Comparison of ENCODE assay signal across 15 mouse cellular contexts in the genomic region with DNA sequence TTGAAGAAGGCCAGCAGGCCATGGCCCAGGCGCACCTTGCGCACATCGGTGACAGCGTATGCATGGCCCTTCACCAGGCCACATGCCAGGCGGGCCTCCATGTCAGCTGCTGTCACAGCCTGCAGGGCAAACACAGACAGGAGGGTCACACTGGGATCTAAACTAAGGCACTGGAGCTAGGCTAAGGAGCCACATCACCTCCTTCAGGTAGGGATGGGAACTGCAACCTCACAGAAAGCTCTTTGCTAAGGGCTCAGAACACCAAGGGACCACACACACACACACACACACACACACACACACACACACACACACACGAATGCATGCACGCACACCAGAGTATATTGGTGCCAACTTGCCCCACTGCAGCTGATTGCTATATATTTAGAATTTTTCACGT. TPM values are rescaled to one million over a fixed set of nuclear protein-coding genes. Genes with fewer than 3 reads are reported as not detected.
DNase-seq lines count a peak whose midpoint lies in the region; ATAC-seq and TF ChIP-seq lines count a peak whose summit lies in the region.
"Had no signal": no experiment of that assay in that cellular context is flagged by ENCODE, and none has a peak within 500 bp of the region (broad histone marks: within the 10 kb centered on the region; RNA-seq: fewer than 3 reads in every experiment).

No protein-coding gene starts in this region.

- no peaks in the 10 kb centered on the region for H3K4me1 ChIP-seq in kidney, postnatal 0 days (replicated peaks; ENCODE audit: insufficient read depth, low read length)
- no peaks in the 10 kb centered on the region for H3K4me1 ChIP-seq in testis, adult 2 months (ENCODE audit: control insufficient read depth, insufficient read depth, low read length)
- H3K4me1 ChIP-seq: embryonic facial prominence, embryonic 15.5 days; forebrain, embryonic 12.5 days; hindbrain, embryonic 13.5 days; lung, embryonic 15.5 days had no signal

- TF ChIP-seq POLR2A in testis, adult 2 months (IDR thresholded peaks at IDR 0.05; ENCODE audit: control insufficient read depth, low read depth, low read length), result no peak

- no peak for ATAC-seq in kidney, postnatal 0 days (replicated peaks; ENCODE audit: low FRiP score, low read depth)

- no peaks in the 10 kb centered on the region for H3K9me3 ChIP-seq in kidney, postnatal 0 days (replicated peaks; ENCODE audit: low read length)
- H3K9me3 ChIP-seq: embryonic facial prominence, embryonic 15.5 days; forebrain, embryonic 12.5 days; hindbrain, embryonic 13.5 days; lung, embryonic 15.5 days had no signal

- no peak overlapping the region for H3K4me3 ChIP-seq in kidney, postnatal 0 days (replicated peaks; ENCODE audit: low read depth, low read length)
- no peak overlapping the region for H3K4me3 ChIP-seq in testis, adult 2 months (ENCODE audit: control insufficient read depth, low read depth, low read length)
- H3K4me3 ChIP-seq: embryonic facial prominence, embryonic 15.5 days; forebrain, embryonic 12.5 days; hindbrain, embryonic 13.5 days; lung, embryonic 15.5 days had no signal

- no peak for DNase-seq in kidney, postnatal 0 days (ENCODE audit: low spot score)
- DNase-seq in kidney, adult 8-10 months, result no peak
- no peak for DNase-seq in testis, postnatal 14 days (ENCODE audit: low spot score)
- DNase-seq in ZHBTc4 (ENCODE audit: low read depth, low spot score), result peak; percentile 70
- no peak for DNase-seq in gastrocnemius, postnatal 4 days (ENCODE audit: low spot score in 2 of 2)
- DNase-seq in adrenal gland, postnatal 36 days, result no peak
- DNase-seq: adrenal gland, adult 2 months; cerebellum, adult 18-20 months; gastrocnemius, postnatal 36 days; kidney, adult 9 months had no signal

- no peak overlapping the region for H3K4me2 ChIP-seq in kidney, postnatal 0 days (ENCODE audit: low read length)
- H3K4me2 ChIP-seq: embryonic facial prominence, embryonic 15.5 days; forebrain, embryonic 12.5 days; hindbrain, embryonic 13.5 days; lung, embryonic 15.5 days had no signal

- no peak overlapping the region for H3K9ac ChIP-seq in kidney, postnatal 0 days (ENCODE audit: low read depth, low read length)
- H3K9ac ChIP-seq: embryonic facial prominence, embryonic 15.5 days; forebrain, embryonic 12.5 days; hindbrain, embryonic 13.5 days; lung, embryonic 15.5 days had no signal

- no peak overlapping the region for H3K27ac ChIP-seq in kidney, postnatal 0 days
- no peak overlapping the region for H3K27ac ChIP-seq in testis, adult 2 months (ENCODE audit: control insufficient read depth, insufficient read depth, low read depth, low read length)
- H3K27ac ChIP-seq: embryonic facial prominence, embryonic 15.5 days; forebrain, embryonic 12.5 days; hindbrain, embryonic 13.5 days; lung, embryonic 15.5 days had no signal

- WGBS in kidney, postnatal 0 days, result 91% methylated on average over 8 of the region's 8 CpGs

- peaks cover 3% of the 10 kb centered on the region; the same call in 1 of the 2 replicates for H3K36me3 ChIP-seq in kidney, postnatal 0 days (ENCODE audit: insufficient read depth, low read length)
- H3K36me3 ChIP-seq in testis, adult 2 months (ENCODE audit: control insufficient read depth, insufficient read depth, low read length), result no peaks in the 10 kb centered on the region
- H3K36me3 ChIP-seq: forebrain, embryonic 12.5 days; lung, embryonic 15.5 days had no signal

- no peaks in the 10 kb centered on the region for H3K27me3 ChIP-seq in kidney, postnatal 0 days (ENCODE audit: insufficient read depth, low read length)
- no peaks in the 10 kb centered on the region for H3K27me3 ChIP-seq in testis, adult 2 months (ENCODE audit: control insufficient read depth, insufficient read depth, low read length)
- H3K27me3 ChIP-seq: embryonic facial prominence, embryonic 15.5 days; forebrain, embryonic 12.5 days; hindbrain, embryonic 13.5 days; lung, embryonic 15.5 days had no signal

- TF ChIP-seq CTCF in kidney, postnatal 0 days (IDR thresholded peaks at IDR 0.05; ENCODE audit: low read depth), result peak; percentile 33; the same call in 1 of the 2 replicates
- TF ChIP-seq CTCF in testis, adult 2 months (IDR thresholded peaks at IDR 0.05; ENCODE audit: control insufficient read depth, insufficient read depth, insufficient replicate concordance, low read depth, low read length), result peak; percentile 27; the same call in 1 of the 2 replicates

RNA-seq across cellular contexts. Expression of a gene that starts 12.4 kb away (rescaled TPM):
- 7.6 and 8.7 TPM in 2 replicates for polyA plus RNA-seq in kidney, postnatal 0 days (2015; fragmentation: Nextera tagmentation; extraction: Ambion mirVana)
- polyA plus RNA-seq in testis, adult 2 months (2012; rRNA removed), result 98.0 and 110 TPM in 2 replicates
- total RNA-seq in gastrocnemius, postnatal 4 days (2021), result 1 to 10 TPM; 7.0 to 7.1 TPM
- 100 to 1,000 TPM; 102 to 124 TPM for total RNA-seq in adrenal gland, postnatal 36 days (2021)

RNA-seq across cellular contexts. Expression of a gene that starts 13.6 kb away (rescaled TPM):
- polyA plus RNA-seq in kidney, postnatal 0 days (2015; fragmentation: Nextera tagmentation; extraction: Ambion mirVana), result 0.38 and 0.50 TPM in 2 replicates
- polyA plus RNA-seq in testis, adult 2 months (2012; rRNA removed), result 0.11 and 0.14 TPM in 2 replicates
- total RNA-seq in gastrocnemius, postnatal 4 days (2021), result under 1 TPM; 0.32 to 0.36 TPM
- total RNA-seq in adrenal gland, postnatal 36 days (2021), result 1 to 10 TPM in 1 of 2 experiments, under 1 TPM in 1; 0.20 to 3.1 TPM

RNA-seq across cellular contexts. Expression of a gene that starts 46.3 kb away (rescaled TPM):
- polyA plus RNA-seq in kidney, postnatal 0 days (2015; fragmentation: Nextera tagmentation; extraction: Ambion mirVana), result 12.9 and 13.0 TPM in 2 replicates
- polyA plus RNA-seq in testis, adult 2 months (2012; rRNA removed), result 0.85 and 2.2 TPM in 2 replicates
- 1 to 10 TPM; 6.8 to 8.6 TPM for total RNA-seq in gastrocnemius, postnatal 4 days (2021)
- 1 to 10 TPM; 3.7 to 7.0 TPM for total RNA-seq in adrenal gland, postnatal 36 days (2021)

Comparison
In these comparisons a context has a peak if more than half of its experiments do, and no peak if none do; other contexts are left out.
1. RNA of a gene that starts 12.4 kb away (total RNA-seq): 102 to 124 TPM in adrenal gland, postnatal 36 days; 7.0 to 7.1 TPM in gastrocnemius, postnatal 4 days; every median in the first group is over 10 times any median in the second.